In the genomic region with DNA sequence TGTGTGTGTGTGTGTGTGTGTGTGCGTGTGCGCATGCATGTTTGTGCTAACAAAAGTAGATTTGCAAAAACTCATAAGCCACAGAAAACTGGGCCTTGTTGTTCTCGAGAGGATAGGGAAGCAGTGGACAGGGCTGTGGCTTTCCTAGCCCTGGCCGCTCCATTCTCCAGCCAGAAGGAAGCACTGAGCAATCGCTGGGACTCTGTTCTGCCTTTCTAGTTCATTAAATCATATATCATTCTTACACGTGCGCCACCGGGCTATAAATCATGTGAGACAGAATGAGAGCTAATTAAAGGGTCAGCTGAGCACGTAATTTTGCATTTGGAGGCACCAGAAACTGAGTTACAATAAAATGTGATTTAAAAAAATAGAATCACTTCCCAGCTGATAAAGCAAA, we compare ENCODE assay signal across 22 mouse cellular contexts. TPM values are rescaled to one million over a fixed set of nuclear protein-coding genes. Genes with fewer than 3 reads are reported as not detected.
"Had no signal": no experiment of that assay in that cellular context is flagged by ENCODE, and none has a peak within 500 bp of the region (broad histone marks: within the 10 kb centered on the region; RNA-seq: fewer than 3 reads in every experiment).

No protein-coding gene starts in this region.

- H3K36me3 ChIP-seq: limb, embryonic 12.5 days; limb, embryonic 15.5 days; midbrain, embryonic 12.5 days; midbrain, embryonic 15.5 days; neural tube, embryonic 12.5 days; neural tube, embryonic 15.5 days had no signal

- H3K4me1 ChIP-seq: limb, embryonic 12.5 days; midbrain, embryonic 12.5 days; midbrain, embryonic 15.5 days; neural tube, embryonic 12.5 days; neural tube, embryonic 15.5 days had no signal

- H3K9me3 ChIP-seq: limb, embryonic 12.5 days; limb, embryonic 15.5 days; midbrain, embryonic 12.5 days; midbrain, embryonic 15.5 days; neural tube, embryonic 12.5 days; neural tube, embryonic 15.5 days had no signal

- H3K4me3 ChIP-seq: limb, embryonic 12.5 days; limb, embryonic 15.5 days; midbrain, embryonic 12.5 days; midbrain, embryonic 15.5 days; neural tube, embryonic 12.5 days; neural tube, embryonic 15.5 days had no signal

- H3K4me2 ChIP-seq: limb, embryonic 12.5 days; limb, embryonic 15.5 days; liver, embryonic 11.5 days; lung, embryonic 14.5 days; midbrain, embryonic 12.5 days; midbrain, embryonic 15.5 days; neural tube, embryonic 12.5 days; neural tube, embryonic 15.5 days had no signal

- H3K27me3 ChIP-seq: limb, embryonic 12.5 days; limb, embryonic 15.5 days; midbrain, embryonic 12.5 days; midbrain, embryonic 15.5 days; neural tube, embryonic 12.5 days; neural tube, embryonic 15.5 days had no signal

- H3K27ac ChIP-seq: limb, embryonic 12.5 days; limb, embryonic 15.5 days; liver, embryonic 14.5 days; macrophage; midbrain, embryonic 12.5 days; midbrain, embryonic 15.5 days; neural tube, embryonic 12.5 days; neural tube, embryonic 15.5 days; stomach, postnatal 0 days had no signal

- ATAC-seq: liver, postnatal 0 days; lung, postnatal 0 days; midbrain, embryonic 15.5 days had no signal

- H3K9ac ChIP-seq: limb, embryonic 12.5 days; limb, embryonic 15.5 days; liver, embryonic 14.5 days; liver, postnatal 0 days; lung, embryonic 14.5 days; midbrain, embryonic 12.5 days; midbrain, embryonic 15.5 days; neural tube, embryonic 12.5 days; neural tube, embryonic 15.5 days had no signal

- DNase-seq: kidney, postnatal 14 days; left cerebral cortex, postnatal 4 days; liver, postnatal 0 days; lung, embryonic 14.5 days; right cerebral cortex, adult 18-20 months; right cerebral cortex, postnatal 14 days; right cerebral cortex, postnatal 4 days; thymus, adult 2 months; thymus, postnatal 14 days; thymus, postnatal 4 days had no signal

RNA-seq across cellular contexts. Expression of a gene that starts 29.1 kb away (rescaled TPM):
- total RNA-seq: megakaryocyte, adult 5-6 weeks had no signal
- polyA plus RNA-seq: macrophage had no signal
